ENCODE assay signal across 8 mouse cellular contexts in genomic region chr9:31262226-31263105, GRCm38 (mm10). TPM values are rescaled to one million over a fixed set of nuclear protein-coding genes. Genes with fewer than 3 reads are reported as not detected.
DNase-seq lines count a peak whose midpoint lies in the region; ATAC-seq lines count a peak whose summit lies in the region.
"Had no signal": no experiment of that assay in that cellular context is flagged by ENCODE, and none has a peak within 500 bp of the region (broad histone marks: within the 10 kb centered on the region; RNA-seq: fewer than 3 reads in every experiment).

No protein-coding gene starts in this region.

- no peak overlapping the region for H3K4me2 ChIP-seq in lung, embryonic 16.5 days (ENCODE audit: low read depth, low read length)

- ATAC-seq in lung, embryonic 16.5 days (ENCODE audit: low read depth): peak; percentile 39; the same call in 1 of the 2 replicates

- peaks cover 13% of the 10 kb centered on the region for H3K4me1 ChIP-seq in lung, embryonic 16.5 days (replicated peaks; ENCODE audit: control insufficient read depth, insufficient read depth, low read length)

- 53% methylated on average over 4 of the region's 4 CpGs for WGBS in lung, embryonic 16.5 days

- no peak overlapping the region for H3K27ac ChIP-seq in lung, embryonic 16.5 days (ENCODE audit: low read length)

- no peaks in the 10 kb centered on the region for H3K27me3 ChIP-seq in lung, embryonic 16.5 days (ENCODE audit: control insufficient read depth, insufficient read depth, low read depth, low read length)

- intact Hi-C loops in heart, postnatal 14 days (cut with DNase I): no loop called here

- no peaks in the 10 kb centered on the region for H3K9me3 ChIP-seq in lung, embryonic 16.5 days (ENCODE audit: control insufficient read depth, low read length)

- H3K36me3 ChIP-seq in lung, embryonic 16.5 days (ENCODE audit: control insufficient read depth, insufficient read depth, low read length): no peaks in the 10 kb centered on the region

- H3K9ac ChIP-seq in lung, embryonic 16.5 days (ENCODE audit: low read length): no peak overlapping the region

- H3K4me3 ChIP-seq in lung, embryonic 16.5 days (ENCODE audit: low read length): no peak overlapping the region

- DNase-seq in adipocyte (ENCODE audit: low spot score): peak; percentile 93
- DNase-seq in adrenal gland, postnatal 36 days: peak; percentile 65 to 66
- DNase-seq in heart, postnatal 14 days: peak; percentile 6 to 34
- no peak for DNase-seq in yolk sac, embryonic 10.5 days (ENCODE audit: low spot score)
- DNase-seq in frontal cortex, postnatal 10 days (ENCODE audit: low spot score in 2 of 2): no peak
- no peak for DNase-seq in layer of hippocampus, adult 9-10 months (ENCODE audit: low spot score)
- DNase-seq: gastrocnemius, postnatal 25 days had no signal

RNA-seq across cellular contexts. Expression of gene Prdm10, which starts 17.9 kb away (rescaled TPM):
- 1 to 10 TPM; 9.1 to 9.7 TPM for total RNA-seq in adrenal gland, postnatal 36 days (2021)
- 1 to 10 TPM; 5.4 to 5.5 TPM for total RNA-seq in heart, postnatal 14 days (2021)
- 4.6 and 4.8 TPM in 2 replicates for polyA plus RNA-seq in lung, embryonic 16.5 days (2015; fragmentation: Nextera tagmentation; extraction: Ambion mirVana)

RNA-seq across cellular contexts. Expression of gene Aplp2, which starts 50.9 kb away (rescaled TPM):
- total RNA-seq in adrenal gland, postnatal 36 days (2021): 100 to 1,000 TPM; 600 to 666 TPM
- 100 to 1,000 TPM; 304 to 309 TPM for total RNA-seq in heart, postnatal 14 days (2021)
- polyA plus RNA-seq in lung, embryonic 16.5 days (2015; fragmentation: Nextera tagmentation; extraction: Ambion mirVana): 506 and 518 TPM in 2 replicates

Comparison
In these comparisons a context has a peak if more than half of its experiments do, and no peak if none do; other contexts are left out.
1. DNase-seq: peak in adipocyte (single experiment), adrenal gland, postnatal 36 days (2 of 2) and heart, postnatal 14 days (2 of 2); none in yolk sac, embryonic 10.5 days (single experiment), frontal cortex, postnatal 10 days (0 of 2) and layer of hippocampus, adult 9-10 months (single experiment).